Mouse (Mus musculus) neural tube, embryonic 11.5 days (tissue): ENCODE measurements around the gene Cabp2. TPM values are rescaled to one million over a fixed set of nuclear protein-coding genes. Genes with fewer than 3 reads are reported as not detected.
A peak's percentile ranks its signal among the peaks of the same experiment; 100 is the strongest.
"Not testable (repeated sequence)": the region's sequence is repeated elsewhere in the genome, so short reads cannot be mapped to it uniquely, and the experiment has no call there.

Source experiments
- ATAC-seq: fragments of 200-750 bp; cut with Nextera tagmentation; 2 replicates; pipeline ENCODE4 v1.8.0; 2017; ENCODE audit warnings: moderate number of reproducible peaks, mild to moderate bottlenecking, moderate TSS enrichment, moderate library complexity; ENCODE audit not compliant: insufficient read depth, low FRiP score, low TSS enrichment
- DNase-seq: peaks from one replicate; pipeline ENCODE4 v3.0.0-alpha.2; 2015; ENCODE audit warnings: low spot score
- H3K27ac ChIP-seq: fragments of 300-500 bp; sonication (generic); 2 replicates; pipeline ENCODE4 v1.5.1; 2014; ENCODE audit warnings: low read depth, mild to moderate bottlenecking, low read length
- H3K27me3 ChIP-seq: fragments of 300-500 bp; sonication (generic); 2 replicates; pipeline ENCODE4 v1.6.1; 2014; ENCODE audit warnings: mild to moderate bottlenecking, low read length, mixed read lengths; ENCODE audit not compliant: control insufficient read depth, insufficient read depth
- H3K36me3 ChIP-seq: fragments of 300-500 bp; sonication (generic); 2 replicates; pipeline ENCODE4 v1.6.1; 2014; ENCODE audit warnings: mild to moderate bottlenecking, low read length, moderate library complexity, mixed read lengths; ENCODE audit not compliant: control insufficient read depth, insufficient read depth
- H3K4me1 ChIP-seq: fragments of 300-500 bp; sonication (generic); 2 replicates; pipeline ENCODE4 v1.6.1; 2014; ENCODE audit warnings: low read length, mixed read lengths; ENCODE audit not compliant: control insufficient read depth, insufficient read depth
- H3K4me2 ChIP-seq: fragments of 300-500 bp; sonication (generic); 2 replicates; pipeline ENCODE4 v1.6.1; 2014; ENCODE audit warnings: low read depth, mild to moderate bottlenecking, moderate library complexity
- H3K4me3 ChIP-seq: fragments of 300-500 bp; sonication (generic); 2 replicates; pipeline ENCODE4 v1.5.1; 2014; ENCODE audit warnings: low read depth, low read length
- H3K9ac ChIP-seq: fragments of 300-500 bp; sonication (generic); 2 replicates; pipeline ENCODE4 v1.6.1; 2014; ENCODE audit warnings: mild to moderate bottlenecking, low read length
- H3K9me3 ChIP-seq: fragments of 300-500 bp; sonication (generic); 2 replicates; pipeline ENCODE4 v1.6.1; 2016; ENCODE audit warnings: low read length; ENCODE audit not compliant: control insufficient read depth
- WGBS: fragments of 180-500 bp; shearing (Covaris S2); extraction: QIAGEN DNeasy Blood & Tissue Kit; methylation state at CpG from one replicate; pipeline ENCODE4 v1.1.7; 2014; 5-methylcytosine and 5-hydroxymethylcytosine counted together
- polyA plus RNA-seq: library from polyadenylated mRNA; unstranded; fragments of >200 nt; fragmentation: Nextera tagmentation; extraction: Ambion mirVana; gene quantifications from 2 replicates; pipeline ENCODE4 v1.2.1, GENCODE M21; 2014

The Cabp2 gene
- polyA plus RNA-seq, 1 experiment from 2014 or later, result not detected

GRCm38 (mm10) chr19:4115816-4116215 lies 34.4 kb downstream of the Cabp2 start:
- no peak overlapping the region for H3K9ac ChIP-seq
- no peak overlapping the region for H3K27ac ChIP-seq
- H3K4me1 ChIP-seq, result 0 out of 2 replicates have a peak, but pooled peaks cover 3% of the 10 kb centered on the region
- ATAC-seq, result no peak
- no peaks in the 10 kb centered on the region for H3K27me3 ChIP-seq
- 84% methylated on average over 11 of the region's 11 CpGs for WGBS
- no peaks in the 10 kb centered on the region for H3K9me3 ChIP-seq
- DNase-seq, result no peak
- no peak overlapping the region for H3K4me2 ChIP-seq
- peaks cover 21% of the 10 kb centered on the region for H3K36me3 ChIP-seq
- no peak overlapping the region for H3K4me3 ChIP-seq

DNA sequence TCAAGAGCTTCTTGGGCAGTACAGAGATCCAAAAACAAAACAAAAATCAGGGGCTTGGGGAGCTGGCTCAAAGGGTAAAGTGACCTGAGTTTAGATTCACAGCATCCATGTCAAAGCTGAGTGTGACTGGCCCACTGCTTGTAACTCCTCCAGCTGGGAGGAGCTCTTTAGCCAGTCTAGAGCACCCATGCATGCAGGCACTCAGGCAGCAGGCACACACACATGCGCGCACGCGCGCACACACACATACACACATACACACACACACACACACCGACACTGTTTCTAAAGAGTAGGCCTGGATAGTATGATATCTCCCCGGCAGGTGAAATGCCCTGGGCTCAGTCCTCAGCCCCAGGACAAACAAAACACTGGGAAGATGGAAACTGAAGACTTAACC lies 35.6 kb downstream of the Cabp2 start:
- 97% methylated on average over 7 of the region's 7 CpGs for WGBS
- no peak for DNase-seq
- H3K4me2 ChIP-seq, result no peak overlapping the region

GRCm38 (mm10) chr19:4118350-4118749 lies 37.0 kb downstream of the Cabp2 start:
- DNase-seq (no peak), ATAC-seq (no peak)
- no peak overlapping the region for H3K9ac ChIP-seq
- no peak overlapping the region for H3K27ac ChIP-seq
- H3K4me1 ChIP-seq, result 0 out of 2 replicates have a peak, but pooled peaks cover 3% of the 10 kb centered on the region
- H3K27me3 ChIP-seq, result no peaks in the 10 kb centered on the region
- no peaks in the 10 kb centered on the region for H3K9me3 ChIP-seq
- 97% methylated on average over 2 of the region's 2 CpGs for WGBS
- peaks cover 15% of the 10 kb centered on the region for H3K36me3 ChIP-seq
- H3K4me3 ChIP-seq, result no peak overlapping the region
- no peak overlapping the region for H3K4me2 ChIP-seq

More for the DNA sequence above, 35.6 kb downstream of the Cabp2 start:
- H3K4me1 ChIP-seq, result 0 out of 2 replicates have a peak, but pooled peaks cover 3% of the 10 kb centered on the region
- H3K27ac ChIP-seq, result no peak overlapping the region
- no peak for ATAC-seq
- no peaks in the 10 kb centered on the region for H3K27me3 ChIP-seq
- H3K9ac ChIP-seq, result no peak overlapping the region
- H3K36me3 ChIP-seq, result peaks cover 21% of the 10 kb centered on the region
- H3K9me3 ChIP-seq, result no peaks in the 10 kb centered on the region
- no peak overlapping the region for H3K4me3 ChIP-seq

DNA sequence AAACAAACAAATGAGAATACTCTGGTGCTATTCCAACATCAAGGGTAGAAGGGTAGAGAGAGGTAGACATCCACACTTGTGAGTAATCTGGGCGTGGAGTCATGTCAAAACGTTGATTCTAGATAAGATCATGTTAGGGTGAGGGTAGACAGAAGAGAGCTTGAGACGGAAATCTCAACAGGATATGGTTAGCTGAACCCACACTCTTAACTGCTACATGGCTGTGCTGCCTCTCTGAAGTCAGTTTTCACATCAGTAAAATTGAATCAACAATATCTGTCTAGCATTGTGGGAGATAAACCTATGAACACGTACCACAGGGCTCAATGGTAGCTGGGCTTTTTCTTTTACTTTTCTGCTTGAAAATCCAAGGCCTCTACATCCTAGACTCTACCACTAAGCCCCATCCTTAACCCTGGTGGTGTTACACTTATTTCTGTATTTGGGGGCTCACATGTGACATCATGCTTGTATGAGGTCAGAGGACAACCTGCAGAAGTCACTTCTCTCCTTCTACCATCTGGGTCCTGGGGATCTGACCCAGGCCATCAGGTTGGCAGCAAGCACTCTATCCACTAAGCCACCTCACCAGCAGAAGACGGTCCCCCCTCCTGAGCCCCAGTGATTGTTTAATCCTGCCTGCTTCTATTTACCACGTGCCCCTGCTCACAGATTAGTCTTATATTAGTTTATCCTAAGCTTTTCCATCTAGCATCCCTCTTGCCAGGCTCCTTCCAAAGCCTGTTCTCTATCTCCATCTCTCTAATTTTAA lies 38.5 kb downstream of the Cabp2 start:
- H3K4me1 ChIP-seq, result 0 out of 2 replicates have a peak, but pooled peaks cover 3% of the 10 kb centered on the region
- H3K27ac ChIP-seq, result no peak overlapping the region
- H3K9ac ChIP-seq, result no peak overlapping the region
- H3K27me3 ChIP-seq, result no peaks in the 10 kb centered on the region
- 91% methylated on average over 6 of the region's 6 CpGs for WGBS
- ATAC-seq (no peak), DNase-seq (no peak)
- H3K4me2 ChIP-seq, result no peak overlapping the region; the same call in 1 of the 2 replicates
- no peak overlapping the region for H3K4me3 ChIP-seq
- peaks cover 10% of the 10 kb centered on the region for H3K36me3 ChIP-seq
- H3K9me3 ChIP-seq, result no peaks in the 10 kb centered on the region

- H3K4me3 ChIP-seq, result peak overlapping the region; percentile 32; the same call in 1 of the 2 replicates
- H3K9me3 ChIP-seq, result no peaks in the 10 kb centered on the region
- H3K27me3 ChIP-seq, result no peaks in the 10 kb centered on the region
- peak overlapping the region; percentile 38 for H3K4me2 ChIP-seq
- ATAC-seq (no peak), DNase-seq (no peak)
- H3K4me1 ChIP-seq, result 0 out of 2 replicates have a peak, but pooled peaks cover 3% of the 10 kb centered on the region
- H3K27ac ChIP-seq, result no peak overlapping the region
- H3K9ac ChIP-seq, result no peak overlapping the region
- H3K36me3 ChIP-seq, result peaks cover 5% of the 10 kb centered on the region
- 98% methylated on average over 2 of the region's 2 CpGs for WGBS
These were observed 39.1 kb downstream of the Cabp2 start for GRCm38 (mm10) chr19:4120496-4120895.

- Histone ChIP-seq H3K36me3 (no peaks in the 10 kb centered on the region), H3K4me2 (peak overlapping the region; percentile 38), H3K27ac (peak overlapping the region; percentile 58), H3K9me3 (no peaks in the 10 kb centered on the region), H3K4me3 (peak overlapping the region; percentile 32), H3K4me1 (0 out of 2 replicates have a peak, but pooled peaks cover 3% of the 10 kb centered on the region), H3K27me3 (no peaks in the 10 kb centered on the region), H3K9ac (peak overlapping the region; percentile 51)
- ATAC-seq (peak; percentile 77), DNase-seq (peak; percentile 97)
- 2% methylated on average over 38 of the region's 38 CpGs for WGBS
These were observed 39.9 kb downstream of the Cabp2 start for GRCm38 (mm10) chr19:4121097-4121805.

DNA sequence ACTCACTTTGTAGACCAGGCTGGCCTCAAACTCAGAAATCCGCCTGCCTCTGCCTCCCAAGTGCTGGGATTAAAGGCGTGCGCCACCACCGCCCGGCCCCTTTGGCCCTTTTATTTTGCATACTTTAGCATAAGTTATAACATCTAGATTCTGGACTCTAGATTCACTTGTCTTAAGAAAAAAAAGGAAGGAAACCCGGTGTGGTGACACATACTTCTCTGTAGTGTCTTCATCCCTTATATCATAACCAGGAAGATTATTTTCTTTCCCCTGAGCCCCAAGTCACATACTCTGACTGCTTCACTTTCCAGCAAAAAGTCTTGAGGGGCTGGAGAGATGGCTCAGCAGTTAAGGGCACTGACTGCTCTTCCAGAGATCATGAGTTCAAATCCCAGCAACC lies 40.5 kb downstream of the Cabp2 start:
- H3K9me3 ChIP-seq, H3K4me2 ChIP-seq, DNase-seq, H3K4me1 ChIP-seq, H3K9ac ChIP-seq, H3K27me3 ChIP-seq, H3K36me3 ChIP-seq, H3K4me3 ChIP-seq, ATAC-seq, H3K27ac ChIP-seq: not testable (repeated sequence)
- 63% methylated on average over 6 of the region's 6 CpGs for WGBS

- Histone ChIP-seq H3K4me3 (no peak overlapping the region), H3K27ac (no peak overlapping the region), H3K9ac (no peak overlapping the region), H3K4me1 (peaks cover 12% of the 10 kb centered on the region), H3K4me2 (no peak overlapping the region), H3K27me3 (no peaks in the 10 kb centered on the region), H3K9me3 (no peaks in the 10 kb centered on the region), H3K36me3 (no peaks in the 10 kb centered on the region)
- WGBS, result 88% methylated on average over 7 of the region's 7 CpGs
- ATAC-seq (no peak), DNase-seq (no peak)
These were observed 41.3 kb downstream of the Cabp2 start for GRCm38 (mm10) chr19:4122411-4123370.
